Mouse (Mus musculus) midbrain, embryonic 14.5 days (tissue): ENCODE measurements at regions not wholly inside any gene's neighbourhood (a gene's known extent, or its start where the extent isn't known, plus 50 kb on each side); places are given as distances from the start of the nearest gene placed in this dataset.
A peak's percentile ranks its signal among the peaks of the same experiment; 100 is the strongest.

Experiments
- ATAC-seq: fragments of 200-750 bp; cut with Nextera tagmentation; 2 replicates; pipeline ENCODE4 v1.8.0; 2017; ENCODE audit warnings: moderate number of reproducible peaks, moderate library complexity; ENCODE audit not compliant: low FRiP score, low TSS enrichment
- DNase-seq: peaks from one replicate; pipeline ENCODE4 v3.0.0-alpha.2; 2015
- H3K27ac ChIP-seq: fragments of 300-500 bp; sonication (generic); replicated peaks from 2 replicates; pipeline ENCODE4 v1.5.1; 2014; ENCODE audit warnings: mild to moderate bottlenecking, low read depth, low read length, moderate library complexity
- H3K27me3 ChIP-seq: fragments of 300-500 bp; sonication (generic); 2 replicates; pipeline ENCODE4 v1.6.1; 2014; ENCODE audit warnings: low read length, control low read depth, mixed read lengths; ENCODE audit not compliant: control insufficient read depth, insufficient read depth
- H3K36me3 ChIP-seq: fragments of 300-500 bp; sonication (generic); 2 replicates; pipeline ENCODE4 v1.6.1; 2014; ENCODE audit warnings: low read length, control low read depth; ENCODE audit not compliant: control insufficient read depth, insufficient read depth
- H3K4me1 ChIP-seq: fragments of 300-500 bp; sonication (generic); 2 replicates; pipeline ENCODE4 v1.6.1; 2014; ENCODE audit warnings: mild to moderate bottlenecking, antibody characterized with exemption, low read length, control low read depth; ENCODE audit not compliant: control insufficient read depth, insufficient read depth
- H3K4me2 ChIP-seq: fragments of 300-500 bp; sonication (generic); 2 replicates; pipeline ENCODE4 v1.6.1; 2014; ENCODE audit warnings: mild to moderate bottlenecking, low read length, moderate library complexity
- H3K4me3 ChIP-seq: fragments of 300-500 bp; sonication (generic); replicated peaks from 2 replicates; pipeline ENCODE4 v1.5.1; 2014; ENCODE audit warnings: low read depth, low read length
- H3K9ac ChIP-seq: fragments of 300-500 bp; sonication (generic); replicated peaks from 2 replicates; pipeline ENCODE4 v1.6.1; 2014; ENCODE audit warnings: mild to moderate bottlenecking, low read length, moderate library complexity
- H3K9me3 ChIP-seq: fragments of 300-500 bp; sonication (generic); 2 replicates; pipeline ENCODE4 v1.6.1; 2016; ENCODE audit warnings: low read length, control low read depth, mixed read lengths; ENCODE audit not compliant: control insufficient read depth
- WGBS: fragments of 180-500 bp; shearing (Covaris S2); extraction: QIAGEN DNeasy Blood & Tissue Kit; methylation state at CpG from one replicate; pipeline ENCODE4 v1.1.7; 2014; 5-methylcytosine and 5-hydroxymethylcytosine counted together

DNA sequence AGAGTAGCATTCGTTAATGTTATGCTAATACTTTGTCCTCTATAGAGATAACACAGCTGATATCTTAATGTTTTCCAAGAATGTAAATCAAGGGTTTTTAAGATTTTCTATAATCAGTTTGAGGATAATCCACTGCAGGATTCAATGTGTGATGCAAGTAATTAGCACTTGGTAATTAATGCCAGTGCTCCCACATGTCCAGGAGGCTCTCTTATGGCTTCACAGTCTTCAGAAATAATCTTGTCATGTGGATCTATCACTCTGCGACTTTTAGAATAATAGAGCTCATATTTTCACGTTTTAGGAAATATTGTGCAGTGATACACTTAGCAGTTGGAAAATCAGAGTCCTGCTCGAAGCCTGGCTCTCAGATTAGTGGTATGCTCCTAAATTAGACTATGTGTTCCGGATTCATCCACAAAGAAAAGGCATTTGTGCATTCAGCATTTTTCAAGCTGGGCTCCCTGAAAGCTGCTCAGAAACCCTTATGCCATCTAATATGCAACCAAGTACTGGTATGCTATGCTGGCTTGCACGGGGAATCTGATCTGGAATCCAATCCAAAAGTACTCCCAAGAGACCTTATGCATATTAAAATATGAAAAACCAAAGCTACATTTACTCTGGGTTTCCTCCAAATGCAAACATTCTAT lies 1302.8 kb upstream of the Tyrp1 start:
- 50% methylated on average over 6 of the region's 6 CpGs for WGBS
- H3K9ac ChIP-seq = no peak overlapping the region
- H3K9me3 ChIP-seq = no peaks in the 10 kb centered on the region
- DNase-seq (peak; percentile 65), ATAC-seq (peak; percentile 46)
- no peaks in the 10 kb centered on the region for H3K27me3 ChIP-seq
- H3K27ac ChIP-seq = peak overlapping the region; percentile 66
- 0 out of 2 replicates have a peak, but pooled peaks cover 4% of the 10 kb centered on the region for H3K4me1 ChIP-seq
- H3K4me2 ChIP-seq = no peak overlapping the region
- no peaks in the 10 kb centered on the region for H3K36me3 ChIP-seq
- H3K4me3 ChIP-seq = no peak overlapping the region

DNA sequence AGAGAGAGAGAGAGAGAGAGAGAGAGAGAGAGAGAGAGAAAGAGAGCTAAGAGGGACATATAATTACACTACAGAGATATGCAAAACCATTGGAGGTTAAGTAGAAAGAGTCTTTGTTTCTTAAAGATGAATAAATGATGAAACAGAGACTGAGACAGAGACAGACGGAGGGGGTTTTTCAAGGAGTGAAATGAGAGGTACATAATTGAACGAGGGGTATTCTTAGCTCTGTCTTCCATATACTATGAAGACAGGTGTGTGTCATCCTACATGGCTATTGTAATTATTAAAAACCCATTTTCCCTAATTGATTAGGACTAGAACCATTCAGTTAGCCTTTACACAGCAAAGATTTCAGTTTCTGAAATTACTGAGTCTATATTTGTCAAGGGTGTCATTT lies 1302.2 kb upstream of the Tyrp1 start:
- H3K27me3 ChIP-seq = no peaks in the 10 kb centered on the region
- H3K9ac ChIP-seq = no peak overlapping the region
- ATAC-seq (peak; percentile 31), DNase-seq (peak; percentile 12)
- H3K9me3 ChIP-seq = no peaks in the 10 kb centered on the region
- 47% methylated on average over 2 of the region's 2 CpGs for WGBS
- 0 out of 2 replicates have a peak, but pooled peaks cover 4% of the 10 kb centered on the region for H3K4me1 ChIP-seq
- H3K27ac ChIP-seq = peak overlapping the region; percentile 77
- no peak overlapping the region for H3K4me2 ChIP-seq
- no peaks in the 10 kb centered on the region for H3K36me3 ChIP-seq
- no peak overlapping the region for H3K4me3 ChIP-seq

DNA sequence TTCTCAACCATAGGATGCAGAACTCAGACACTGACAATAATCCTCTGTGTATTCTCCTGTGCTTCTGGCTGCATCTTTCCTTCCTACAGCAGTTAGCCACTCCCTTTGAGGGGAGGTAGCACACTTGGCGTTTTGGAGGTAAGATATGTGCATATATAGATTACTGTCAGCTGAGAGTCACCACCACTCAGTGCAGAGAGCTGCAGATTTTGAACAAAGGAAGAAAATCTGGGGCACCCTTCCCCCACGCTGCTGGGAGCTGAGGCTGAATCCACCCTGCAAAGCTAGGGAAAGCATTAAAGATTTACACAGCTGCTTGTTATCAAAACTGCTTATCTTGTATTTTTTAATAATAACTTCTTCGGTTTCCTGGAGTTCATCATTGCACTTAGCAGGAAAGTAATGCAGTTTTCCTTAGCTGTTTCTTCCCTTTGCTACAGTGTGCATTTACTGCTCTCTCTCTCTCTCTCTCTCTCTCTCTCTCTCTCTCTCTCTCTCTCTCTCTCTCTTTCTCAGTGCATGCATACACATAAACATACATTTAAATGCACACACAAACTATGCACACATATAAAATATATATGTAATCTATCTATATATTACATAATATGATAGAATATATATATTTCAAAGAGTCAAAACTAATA lies 1301.4 kb upstream of the Tyrp1 start:
- WGBS = 22% methylated on average over 3 of the region's 3 CpGs
- 0 out of 2 replicates have a peak, but pooled peaks cover 4% of the 10 kb centered on the region for H3K4me1 ChIP-seq
- peak overlapping the region; percentile 77 for H3K27ac ChIP-seq
- H3K4me2 ChIP-seq = no peak overlapping the region
- DNase-seq (peak; percentile 82), ATAC-seq (peak; percentile 88)
- H3K36me3 ChIP-seq = no peaks in the 10 kb centered on the region
- no peak overlapping the region for H3K9ac ChIP-seq
- no peaks in the 10 kb centered on the region for H3K27me3 ChIP-seq
- H3K4me3 ChIP-seq = no peak overlapping the region
- H3K9me3 ChIP-seq = no peaks in the 10 kb centered on the region

- no peak overlapping the region for H3K27ac ChIP-seq
- no peaks in the 10 kb centered on the region for H3K36me3 ChIP-seq
- no peaks in the 10 kb centered on the region for H3K9me3 ChIP-seq
- H3K27me3 ChIP-seq = no peaks in the 10 kb centered on the region
- H3K9ac ChIP-seq = no peak overlapping the region
- no peak overlapping the region for H3K4me3 ChIP-seq
- no peak for DNase-seq
- H3K4me1 ChIP-seq = no peaks in the 10 kb centered on the region
- ATAC-seq = no peak
- H3K4me2 ChIP-seq = no peak overlapping the region
- WGBS = 77% methylated on average over 4 of the region's 4 CpGs
Measured at GRCm38 (mm10) chr4:79545461-79545860, 1288.5 kb upstream of the Tyrp1 start.
